In the genomic region with DNA sequence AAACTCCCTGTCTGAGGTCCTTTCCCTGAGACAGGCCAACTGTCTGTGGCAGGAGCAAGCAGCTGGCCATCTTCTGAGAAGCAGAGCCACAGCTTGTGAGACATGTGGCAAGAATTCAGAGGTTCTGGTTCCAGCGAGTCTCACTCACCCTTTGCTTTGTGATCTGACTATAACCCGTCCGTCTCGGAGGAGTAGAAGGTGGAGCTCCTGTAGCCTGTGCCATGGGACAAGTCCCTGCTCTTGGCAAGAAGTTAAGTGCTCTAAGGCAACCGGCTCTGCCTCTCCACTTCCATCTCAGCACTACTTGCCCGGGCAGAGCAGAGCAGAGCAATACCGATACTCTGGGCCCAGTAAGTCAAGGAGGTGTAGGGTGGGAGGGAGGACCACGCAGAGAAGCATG, we compare ENCODE assay signal across 29 mouse cellular contexts. TPM values are rescaled to one million over a fixed set of nuclear protein-coding genes. Genes with fewer than 3 reads are reported as not detected.
A peak's percentile ranks its signal among the peaks of the same experiment; 100 is the strongest.
DNase-seq lines count a peak whose midpoint lies in the region; ATAC-seq and TF ChIP-seq lines count a peak whose summit lies in the region.
"Had no signal": no experiment of that assay in that cellular context is flagged by ENCODE, and none has a peak within 500 bp of the region (broad histone marks: within the 10 kb centered on the region; RNA-seq: fewer than 3 reads in every experiment).

No protein-coding gene starts in this region.

- ATAC-seq in embryonic facial prominence, embryonic 14.5 days (ENCODE audit: low read depth), result peak; percentile 44; the same call in 1 of the 2 replicates
- ATAC-seq in hindbrain, embryonic 14.5 days (ENCODE audit: low FRiP score), result no peak
- ATAC-seq in hindbrain, embryonic 11.5 days (ENCODE audit: low FRiP score), result no peak
- no peak for ATAC-seq in forebrain, embryonic 16.5 days
- ATAC-seq in hindbrain, postnatal 0 days, result no peak
- ATAC-seq: intestine, embryonic 15.5 days had no signal

- H3K27me3 ChIP-seq in embryonic facial prominence, embryonic 14.5 days (replicated peaks; ENCODE audit: control insufficient read depth, insufficient read depth, low read length), result no peaks in the 10 kb centered on the region
- peaks cover 6% of the 10 kb centered on the region; the same call in 1 of the 2 replicates for H3K27me3 ChIP-seq in embryonic facial prominence, embryonic 10.5 days (replicated peaks; ENCODE audit: low read depth, poor library complexity, severe bottlenecking)
- no peaks in the 10 kb centered on the region for H3K27me3 ChIP-seq in hindbrain, embryonic 14.5 days (ENCODE audit: control insufficient read depth, insufficient read depth, low read length)
- H3K27me3 ChIP-seq in hindbrain, embryonic 11.5 days (ENCODE audit: control insufficient read depth, insufficient read depth, low read length), result no peaks in the 10 kb centered on the region
- H3K27me3 ChIP-seq in forebrain, embryonic 16.5 days (replicated peaks; ENCODE audit: control insufficient read depth, insufficient read depth, low read length), result no peaks in the 10 kb centered on the region
- H3K27me3 ChIP-seq in hindbrain, postnatal 0 days (ENCODE audit: insufficient read depth, low read length), result no peaks in the 10 kb centered on the region
- H3K27me3 ChIP-seq: embryonic facial prominence, embryonic 12.5 days; intestine, embryonic 15.5 days; neural tube, embryonic 15.5 days; stomach, embryonic 15.5 days had no signal

- 89% methylated on average over 8 of the region's 8 CpGs for WGBS in embryonic facial prominence, embryonic 14.5 days
- WGBS in embryonic facial prominence, embryonic 10.5 days, result 92% methylated on average over 8 of the region's 8 CpGs
- 88% methylated on average over 8 of the region's 8 CpGs for WGBS in hindbrain, embryonic 14.5 days
- WGBS in hindbrain, embryonic 11.5 days, result 94% methylated on average over 8 of the region's 8 CpGs
- WGBS in forebrain, embryonic 16.5 days, result 82% methylated on average over 8 of the region's 8 CpGs
- WGBS in hindbrain, postnatal 0 days, result 77% methylated on average over 8 of the region's 8 CpGs

- no peak overlapping the region for H3K27ac ChIP-seq in embryonic facial prominence, embryonic 14.5 days (replicated peaks; ENCODE audit: low read depth, low read length)
- H3K27ac ChIP-seq in embryonic facial prominence, embryonic 10.5 days (replicated peaks), result no peak overlapping the region
- H3K27ac ChIP-seq in hindbrain, embryonic 14.5 days, result peak overlapping the region; percentile 70; the same call in 1 of the 2 replicates
- no peak overlapping the region for H3K27ac ChIP-seq in hindbrain, embryonic 11.5 days (ENCODE audit: low read depth, low read length)
- peak overlapping the region; percentile 82 for H3K27ac ChIP-seq in forebrain, embryonic 16.5 days (ENCODE audit: low read length)
- peak overlapping the region; percentile 70 for H3K27ac ChIP-seq in hindbrain, postnatal 0 days
- H3K27ac ChIP-seq: embryonic facial prominence, embryonic 12.5 days; heart, embryonic 13.5 days; intestine, embryonic 15.5 days; liver, embryonic 14.5 days; macrophage; neural tube, embryonic 15.5 days; stomach, embryonic 15.5 days had no signal

- TF ChIP-seq CTCF in hindbrain, postnatal 0 days (IDR thresholded peaks at IDR 0.05; ENCODE audit: low read depth), result no peak

- no peak for DNase-seq in embryonic facial prominence, embryonic 14.5 days (ENCODE audit: low spot score)
- no peak for DNase-seq in embryonic facial prominence, embryonic 10.5 days (ENCODE audit: low spot score)
- DNase-seq in hindbrain, embryonic 14.5 days (ENCODE audit: low spot score), result no peak
- DNase-seq in hindbrain, embryonic 11.5 days (ENCODE audit: low spot score), result no peak
- DNase-seq in hindbrain, postnatal 0 days (ENCODE audit: low spot score), result peak; percentile 25
- no peak for DNase-seq in kidney, postnatal 14 days
- DNase-seq: adrenal gland, postnatal 25 days; B cell, adult 2 months; gastrocnemius, postnatal 10 days; heart, postnatal 10 days; kidney, adult 2 months; kidney, postnatal 4 days; liver; lung, adult 2 months; lung, postnatal 10 days; midbrain, embryonic 14.5 days; retina, postnatal 1 day; right cerebral cortex, postnatal 14 days had no signal

- H3K9ac ChIP-seq in embryonic facial prominence, embryonic 14.5 days (ENCODE audit: low read depth, low read length), result no peak overlapping the region
- no peak overlapping the region for H3K9ac ChIP-seq in hindbrain, embryonic 14.5 days
- H3K9ac ChIP-seq in hindbrain, embryonic 11.5 days (ENCODE audit: low read depth, low read length), result no peak overlapping the region
- no peak overlapping the region for H3K9ac ChIP-seq in forebrain, embryonic 16.5 days (replicated peaks; ENCODE audit: low read depth, low read length)
- no peak overlapping the region for H3K9ac ChIP-seq in hindbrain, postnatal 0 days (replicated peaks; ENCODE audit: low read length)
- H3K9ac ChIP-seq: embryonic facial prominence, embryonic 12.5 days; heart, embryonic 13.5 days; intestine, embryonic 15.5 days; liver, embryonic 14.5 days; neural tube, embryonic 15.5 days; stomach, embryonic 15.5 days had no signal

- H3K4me3 ChIP-seq in embryonic facial prominence, embryonic 14.5 days (ENCODE audit: low read depth, low read length), result no peak overlapping the region
- no peak overlapping the region for H3K4me3 ChIP-seq in embryonic facial prominence, embryonic 10.5 days
- H3K4me3 ChIP-seq in hindbrain, embryonic 14.5 days (replicated peaks; ENCODE audit: low read length), result no peak overlapping the region
- H3K4me3 ChIP-seq in hindbrain, embryonic 11.5 days (ENCODE audit: low read depth, low read length), result no peak overlapping the region
- no peak overlapping the region for H3K4me3 ChIP-seq in forebrain, embryonic 16.5 days (replicated peaks; ENCODE audit: low read length)
- no peak overlapping the region for H3K4me3 ChIP-seq in hindbrain, postnatal 0 days (ENCODE audit: low read length)
- H3K4me3 ChIP-seq: embryonic facial prominence, embryonic 12.5 days; heart, embryonic 13.5 days; intestine, embryonic 15.5 days; neural tube, embryonic 15.5 days; stomach, embryonic 15.5 days had no signal

- no peaks in the 10 kb centered on the region for H3K9me3 ChIP-seq in embryonic facial prominence, embryonic 14.5 days (ENCODE audit: control insufficient read depth, low read length)
- no peaks in the 10 kb centered on the region for H3K9me3 ChIP-seq in embryonic facial prominence, embryonic 10.5 days
- H3K9me3 ChIP-seq in hindbrain, embryonic 14.5 days (ENCODE audit: control insufficient read depth, low read length), result no peaks in the 10 kb centered on the region
- H3K9me3 ChIP-seq in hindbrain, embryonic 11.5 days (ENCODE audit: control insufficient read depth, low read length), result no peaks in the 10 kb centered on the region
- no peaks in the 10 kb centered on the region for H3K9me3 ChIP-seq in forebrain, embryonic 16.5 days (ENCODE audit: control insufficient read depth, low read length)
- no peaks in the 10 kb centered on the region for H3K9me3 ChIP-seq in hindbrain, postnatal 0 days (ENCODE audit: low read length)
- H3K9me3 ChIP-seq: embryonic facial prominence, embryonic 12.5 days; heart, embryonic 13.5 days; intestine, embryonic 15.5 days; neural tube, embryonic 15.5 days; stomach, embryonic 15.5 days had no signal

- no peaks in the 10 kb centered on the region for H3K4me1 ChIP-seq in embryonic facial prominence, embryonic 14.5 days (ENCODE audit: control insufficient read depth, insufficient read depth, low read length)
- H3K4me1 ChIP-seq in embryonic facial prominence, embryonic 10.5 days, result 0 out of 2 replicates have a peak, but pooled peaks cover 2% of the 10 kb centered on the region
- peaks cover 8% of the 10 kb centered on the region for H3K4me1 ChIP-seq in hindbrain, embryonic 14.5 days (replicated peaks; ENCODE audit: control insufficient read depth, insufficient read depth, low read length)
- H3K4me1 ChIP-seq in hindbrain, embryonic 11.5 days (replicated peaks; ENCODE audit: control insufficient read depth, insufficient read depth, low read length), result 0 out of 2 replicates have a peak, but pooled peaks cover 4% of the 10 kb centered on the region
- H3K4me1 ChIP-seq in forebrain, embryonic 16.5 days (replicated peaks; ENCODE audit: control insufficient read depth, insufficient read depth, low read length), result peaks cover 22% of the 10 kb centered on the region
- H3K4me1 ChIP-seq in hindbrain, postnatal 0 days (ENCODE audit: insufficient read depth, low read length), result 0 out of 2 replicates have a peak, but pooled peaks cover 10% of the 10 kb centered on the region
- H3K4me1 ChIP-seq: embryonic facial prominence, embryonic 12.5 days; intestine, embryonic 15.5 days; stomach, embryonic 15.5 days had no signal

- H3K4me2 ChIP-seq in embryonic facial prominence, embryonic 14.5 days (ENCODE audit: low read depth, low read length), result no peak overlapping the region
- H3K4me2 ChIP-seq in hindbrain, embryonic 14.5 days (replicated peaks), result no peak overlapping the region
- no peak overlapping the region for H3K4me2 ChIP-seq in hindbrain, embryonic 11.5 days (replicated peaks; ENCODE audit: low read depth, low read length)
- H3K4me2 ChIP-seq in forebrain, embryonic 16.5 days (ENCODE audit: low read length), result no peak overlapping the region
- H3K4me2 ChIP-seq in hindbrain, postnatal 0 days (ENCODE audit: low read depth, low read length), result no peak overlapping the region
- H3K4me2 ChIP-seq: embryonic facial prominence, embryonic 12.5 days; heart, embryonic 13.5 days; intestine, embryonic 15.5 days; neural tube, embryonic 15.5 days; stomach, embryonic 15.5 days had no signal

- no peaks in the 10 kb centered on the region for H3K36me3 ChIP-seq in embryonic facial prominence, embryonic 14.5 days (ENCODE audit: control insufficient read depth, insufficient read depth, low read length)
- H3K36me3 ChIP-seq in embryonic facial prominence, embryonic 10.5 days (replicated peaks), result no peaks in the 10 kb centered on the region
- peaks cover 16% of the 10 kb centered on the region for H3K36me3 ChIP-seq in hindbrain, embryonic 14.5 days (replicated peaks; ENCODE audit: control insufficient read depth, insufficient read depth)
- no peaks in the 10 kb centered on the region for H3K36me3 ChIP-seq in hindbrain, embryonic 11.5 days (ENCODE audit: control insufficient read depth, insufficient read depth, low read length)
- H3K36me3 ChIP-seq in forebrain, embryonic 16.5 days (ENCODE audit: control insufficient read depth, insufficient read depth), result peaks cover 9% of the 10 kb centered on the region; the same call in 1 of the 2 replicates
- no peaks in the 10 kb centered on the region for H3K36me3 ChIP-seq in hindbrain, postnatal 0 days (ENCODE audit: insufficient read depth, low read length)
- H3K36me3 ChIP-seq: embryonic facial prominence, embryonic 12.5 days; heart, embryonic 13.5 days; intestine, embryonic 15.5 days; stomach, embryonic 15.5 days had no signal

RNA-seq across cellular contexts. Expression of gene Cntn2, which starts 27.9 kb away (rescaled TPM):
- 3.6 and 4.3 TPM in 2 replicates for polyA plus RNA-seq in embryonic facial prominence, embryonic 14.5 days (2014; fragmentation: Nextera tagmentation; extraction: Ambion mirVana)
- 14.7 and 15.1 TPM in 2 replicates for polyA plus RNA-seq in embryonic facial prominence, embryonic 10.5 days (2016; fragmentation: Nextera tagmentation; extraction: Ambion mirVana)
- polyA plus RNA-seq in hindbrain, embryonic 14.5 days (2014; fragmentation: Nextera tagmentation; extraction: Ambion mirVana), result 26.1 and 28.1 TPM in 2 replicates
- polyA plus RNA-seq in hindbrain, embryonic 11.5 days (2014; fragmentation: Nextera tagmentation; extraction: Ambion mirVana), result 45.9 and 68.9 TPM in 2 replicates
- polyA plus RNA-seq in forebrain, embryonic 16.5 days (2015; fragmentation: Nextera tagmentation; extraction: Ambion mirVana), result 134 and 147 TPM in 2 replicates
- total RNA-seq in hindbrain, postnatal 0 days (2014; rRNA removed), result 67.6 and 84.0 TPM in 2 replicates
- polyA plus RNA-seq in hindbrain, postnatal 0 days (2015; fragmentation: Nextera tagmentation; extraction: Ambion mirVana), result 17.7 and 19.2 TPM in 2 replicates
- total RNA-seq: adrenal gland, adult 18-20 months; adrenal gland, postnatal 25 days; hematopoietic stem cell, adult 5-6 weeks; megakaryocyte-erythroid progenitor cell, adult 5-6 weeks had no signal
- polyA plus RNA-seq: macrophage had no signal

Comparison
In these comparisons a context has a peak if more than half of its experiments do, and no peak if none do; other contexts are left out.
1. H3K27ac ChIP-seq: peak in hindbrain, embryonic 14.5 days (single experiment), forebrain, embryonic 16.5 days (single experiment) and hindbrain, postnatal 0 days (single experiment); none in embryonic facial prominence, embryonic 14.5 days (single experiment), embryonic facial prominence, embryonic 10.5 days (single experiment) and hindbrain, embryonic 11.5 days (single experiment).